Comparison of ENCODE assay signal across 9 mouse cellular contexts in the genomic region with DNA sequence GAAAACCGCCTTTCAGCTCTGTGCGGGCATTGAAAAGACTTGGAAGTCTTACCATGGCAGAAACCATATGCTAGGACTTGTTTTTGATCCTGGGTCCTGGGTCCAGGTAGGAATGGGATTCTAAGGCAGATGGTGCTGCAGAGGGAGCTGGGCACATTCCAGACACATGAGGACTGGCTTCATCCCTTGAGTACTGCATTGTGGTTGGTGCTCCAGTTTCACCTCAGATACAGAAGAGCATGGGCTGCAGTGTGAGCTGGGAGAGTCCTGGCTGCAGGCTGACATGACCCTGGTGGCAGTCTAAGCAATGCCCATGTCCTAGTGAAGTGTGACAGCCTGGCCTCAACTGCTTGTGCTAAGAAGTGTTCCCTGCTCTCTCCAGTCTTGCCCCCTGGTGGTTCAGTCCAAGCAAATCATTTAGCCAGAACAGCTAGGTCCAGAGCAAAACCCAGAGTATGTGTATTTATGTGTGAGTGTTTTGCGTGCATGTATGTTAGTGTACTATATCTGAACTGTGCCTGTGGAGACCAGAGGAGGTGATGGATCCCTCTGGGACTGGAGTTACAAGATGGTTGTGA. TPM values are rescaled to one million over a fixed set of nuclear protein-coding genes. Genes with fewer than 3 reads are reported as not detected.
DNase-seq lines count a peak whose midpoint lies in the region; ATAC-seq and TF ChIP-seq lines count a peak whose summit lies in the region.
"Had no signal": no experiment of that assay in that cellular context is flagged by ENCODE, and none has a peak within 500 bp of the region (broad histone marks: within the 10 kb centered on the region; RNA-seq: fewer than 3 reads in every experiment).

No protein-coding gene starts in this region.

- no peaks in the 10 kb centered on the region for H3K9me3 ChIP-seq in lung, embryonic 14.5 days (ENCODE audit: low read depth, low read length)
- H3K9me3 ChIP-seq in embryonic facial prominence, embryonic 11.5 days (replicated peaks; ENCODE audit: control insufficient read depth, low read length) = no peaks in the 10 kb centered on the region
- H3K9me3 ChIP-seq: neural tube, embryonic 12.5 days had no signal

- peaks cover 45% of the 10 kb centered on the region for H3K36me3 ChIP-seq in lung, embryonic 14.5 days (ENCODE audit: insufficient read depth)
- H3K36me3 ChIP-seq in embryonic facial prominence, embryonic 11.5 days (replicated peaks; ENCODE audit: control insufficient read depth, insufficient read depth, low read depth, low read length) = no peaks in the 10 kb centered on the region

- no peaks in the 10 kb centered on the region for H3K27me3 ChIP-seq in cerebellum, adult 2 months (ENCODE audit: control insufficient read depth, insufficient read depth, low read length)
- no peaks in the 10 kb centered on the region for H3K27me3 ChIP-seq in lung, embryonic 14.5 days (ENCODE audit: insufficient read depth, low read length)
- no peaks in the 10 kb centered on the region for H3K27me3 ChIP-seq in embryonic facial prominence, embryonic 11.5 days (ENCODE audit: control insufficient read depth, insufficient read depth, low read length)
- H3K27me3 ChIP-seq: neural tube, embryonic 12.5 days had no signal

- TF ChIP-seq CTCF in cerebellum, adult 2 months (IDR thresholded peaks at IDR 0.05; ENCODE audit: borderline replicate concordance, insufficient read depth, low read depth, low read length) = peak; percentile 42; the same call in 1 of the 2 replicates
- peak; percentile 66 for TF ChIP-seq CTCF in lung, embryonic 14.5 days (IDR thresholded peaks at IDR 0.05; ENCODE audit: low read depth)

- peak in 1 of 2 experiments; percentile 61 for DNase-seq in cerebellum, adult 2 months
- no peak for DNase-seq in cerebellum, adult 11 months
- peak; percentile 55 for DNase-seq in lung, embryonic 14.5 days
- DNase-seq in lung, postnatal 14 days = no peak
- DNase-seq in embryonic facial prominence, embryonic 11.5 days (ENCODE audit: low spot score) = peak; percentile 26
- peak; percentile 24 for DNase-seq in naive thymus-derived CD4-positive, alpha-beta T cell, adult 2 months (ENCODE audit: low read depth)
- DNase-seq in urinary bladder, postnatal 4 days (ENCODE audit: low spot score in 2 of 2) = no peak
- DNase-seq in right cerebral cortex, postnatal 4 days = no peak

- H3K4me1 ChIP-seq in cerebellum, adult 2 months (ENCODE audit: control insufficient read depth, insufficient read depth, low read length) = peaks cover 31% of the 10 kb centered on the region
- no peaks in the 10 kb centered on the region for H3K4me1 ChIP-seq in lung, embryonic 14.5 days (ENCODE audit: insufficient read depth)
- peaks cover 6% of the 10 kb centered on the region; the same call in 1 of the 2 replicates for H3K4me1 ChIP-seq in embryonic facial prominence, embryonic 11.5 days (ENCODE audit: control insufficient read depth, insufficient read depth, low read length)

- TF ChIP-seq POLR2A in cerebellum, adult 2 months (IDR thresholded peaks at IDR 0.05; ENCODE audit: borderline replicate concordance, insufficient read depth, low read length) = no peak

- H3K9ac ChIP-seq in lung, embryonic 14.5 days = no peak overlapping the region
- no peak overlapping the region for H3K9ac ChIP-seq in embryonic facial prominence, embryonic 11.5 days (replicated peaks; ENCODE audit: low read length)

- H3K4me2 ChIP-seq in lung, embryonic 14.5 days = no peak overlapping the region
- H3K4me2 ChIP-seq in embryonic facial prominence, embryonic 11.5 days (ENCODE audit: low read depth, low read length) = no peak overlapping the region

- H3K4me3 ChIP-seq in cerebellum, adult 2 months (replicated peaks; ENCODE audit: insufficient read depth, low read depth, low read length) = no peak overlapping the region
- no peak overlapping the region for H3K4me3 ChIP-seq in lung, embryonic 14.5 days (ENCODE audit: low read depth, low read length)
- no peak overlapping the region for H3K4me3 ChIP-seq in embryonic facial prominence, embryonic 11.5 days (ENCODE audit: low read depth, low read length)

- ATAC-seq in lung, embryonic 14.5 days (ENCODE audit: insufficient read depth) = no peak
- no peak for ATAC-seq in embryonic facial prominence, embryonic 11.5 days (replicated peaks; ENCODE audit: insufficient number of reproducible peaks, low FRiP score, low TSS enrichment, low read depth)

- H3K27ac ChIP-seq in cerebellum, adult 2 months (ENCODE audit: insufficient read depth, low read length) = peak overlapping the region; percentile 41
- no peak overlapping the region for H3K27ac ChIP-seq in lung, embryonic 14.5 days (ENCODE audit: low read depth)
- no peak overlapping the region for H3K27ac ChIP-seq in embryonic facial prominence, embryonic 11.5 days (replicated peaks; ENCODE audit: low read depth, low read length)

- WGBS in cerebellum, adult 2 months = 26% methylated on average over 3 of the region's 3 CpGs
- 87% methylated on average over 3 of the region's 3 CpGs for WGBS in lung, embryonic 14.5 days
- 91% methylated on average over 3 of the region's 3 CpGs for WGBS in embryonic facial prominence, embryonic 11.5 days

RNA-seq across cellular contexts. Expression of gene Dctn1, which starts 19.2 kb away (rescaled TPM):
- 394 and 406 TPM in 2 replicates for polyA plus RNA-seq in cerebellum, adult 2 months (2012; rRNA removed)
- 91.6 and 94.1 TPM in 2 replicates for polyA plus RNA-seq in lung, embryonic 14.5 days (2014; fragmentation: Nextera tagmentation; extraction: Ambion mirVana)
- polyA plus RNA-seq in embryonic facial prominence, embryonic 11.5 days (2014; fragmentation: Nextera tagmentation; extraction: Ambion mirVana) = 67.0 and 73.5 TPM in 2 replicates

RNA-seq across cellular contexts. Expression of gene 1700003E16Rik, which starts 28.7 kb away (rescaled TPM):
- polyA plus RNA-seq in cerebellum, adult 2 months (2012; rRNA removed) = 6.6 and 8.1 TPM in 2 replicates
- 0.96 and 1.3 TPM in 2 replicates for polyA plus RNA-seq in lung, embryonic 14.5 days (2014; fragmentation: Nextera tagmentation; extraction: Ambion mirVana)
- polyA plus RNA-seq in embryonic facial prominence, embryonic 11.5 days (2014; fragmentation: Nextera tagmentation; extraction: Ambion mirVana) = 0.97 and 1.4 TPM in 2 replicates

RNA-seq across cellular contexts. Expression of gene Wdr54, which starts 28.8 kb away (rescaled TPM):
- polyA plus RNA-seq in cerebellum, adult 2 months (2012; rRNA removed) = 22.7 and 29.1 TPM in 2 replicates
- polyA plus RNA-seq in lung, embryonic 14.5 days (2014; fragmentation: Nextera tagmentation; extraction: Ambion mirVana) = 5.6 and 8.5 TPM in 2 replicates
- polyA plus RNA-seq in embryonic facial prominence, embryonic 11.5 days (2014; fragmentation: Nextera tagmentation; extraction: Ambion mirVana) = 10.7 and 11.1 TPM in 2 replicates

RNA-seq across cellular contexts. Expression of gene Slc4a5, which starts 34.7 kb away (rescaled TPM):
- 2.8 and 5.8 TPM in 2 replicates for polyA plus RNA-seq in cerebellum, adult 2 months (2012; rRNA removed)
- 0.61 and 0.64 TPM in 2 replicates for polyA plus RNA-seq in lung, embryonic 14.5 days (2014; fragmentation: Nextera tagmentation; extraction: Ambion mirVana)
- polyA plus RNA-seq in embryonic facial prominence, embryonic 11.5 days (2014; fragmentation: Nextera tagmentation; extraction: Ambion mirVana) = 1.0 and 1.1 TPM in 2 replicates

RNA-seq across cellular contexts. Expression of gene Rtkn, which starts 49.7 kb away (rescaled TPM):
- polyA plus RNA-seq in cerebellum, adult 2 months (2012; rRNA removed) = 88.8 and 97.2 TPM in 2 replicates
- 22.7 and 26.7 TPM in 2 replicates for polyA plus RNA-seq in lung, embryonic 14.5 days (2014; fragmentation: Nextera tagmentation; extraction: Ambion mirVana)
- polyA plus RNA-seq in embryonic facial prominence, embryonic 11.5 days (2014; fragmentation: Nextera tagmentation; extraction: Ambion mirVana) = 17.7 and 18.3 TPM in 2 replicates

Comparison
In these comparisons a context has a peak if more than half of its experiments do, and no peak if none do; other contexts are left out.
1. DNase-seq: peak in lung, embryonic 14.5 days (single experiment), embryonic facial prominence, embryonic 11.5 days (single experiment) and naive thymus-derived CD4-positive, alpha-beta T cell, adult 2 months (single experiment); none in cerebellum, adult 11 months (single experiment), lung, postnatal 14 days (single experiment), urinary bladder, postnatal 4 days (0 of 2) and right cerebral cortex, postnatal 4 days (single experiment).